In genomic region chr11:89006404-89006803, GRCm38 (mm10) we compare ENCODE assay signal across 40 mouse cellular contexts. TPM values are rescaled to one million over a fixed set of nuclear protein-coding genes. Genes with fewer than 3 reads are reported as not detected.
"Had no signal": no experiment of that assay in that cellular context is flagged by ENCODE, and none has a peak within 500 bp of the region (broad histone marks: within the 10 kb centered on the region; RNA-seq: fewer than 3 reads in every experiment).

No protein-coding gene starts in this region.

- H3K4me1 ChIP-seq: hindbrain, embryonic 12.5 days; limb, embryonic 13.5 days had no signal

- DNase-seq: gastrocnemius, postnatal 25 days; heart, adult 11 months; heart, adult 2 months; heart, postnatal 14 days; heart, postnatal 4 days; kidney, adult 18-20 months; kidney, adult 8-10 months; kidney, postnatal 14 days; kidney, postnatal 36 days; layer of hippocampus, adult 9-11 months; layer of hippocampus, postnatal 36 days; left cerebral cortex, postnatal 4 days had no signal

- H3K4me2 ChIP-seq: heart, embryonic 11.5 days; heart, embryonic 13.5 days; heart, embryonic 15.5 days; hindbrain, embryonic 12.5 days; hindbrain, embryonic 14.5 days; intestine, embryonic 15.5 days; limb, embryonic 13.5 days; limb, embryonic 15.5 days; liver, embryonic 12.5 days had no signal

- H3K4me3 ChIP-seq: heart, adult 2 months; heart, embryonic 13.5 days; heart, embryonic 15.5 days; hindbrain, embryonic 10.5 days; hindbrain, embryonic 12.5 days; intestine, embryonic 15.5 days; limb, embryonic 13.5 days; limb, embryonic 15.5 days; liver, embryonic 12.5 days had no signal

- H3K36me3 ChIP-seq: hindbrain, embryonic 10.5 days; hindbrain, embryonic 12.5 days; limb, embryonic 13.5 days; limb, embryonic 15.5 days had no signal

- H3K27ac ChIP-seq: heart, adult 2 months; heart, embryonic 13.5 days; heart, embryonic 15.5 days; hindbrain, embryonic 10.5 days; hindbrain, embryonic 12.5 days; hindbrain, embryonic 14.5 days; intestine, embryonic 15.5 days; kidney, postnatal 0 days; limb, embryonic 13.5 days; limb, embryonic 15.5 days; liver, embryonic 12.5 days had no signal

- H3K9me3 ChIP-seq: heart, embryonic 13.5 days; heart, embryonic 15.5 days; hindbrain, embryonic 10.5 days; hindbrain, embryonic 12.5 days; intestine, embryonic 15.5 days; limb, embryonic 13.5 days; limb, embryonic 15.5 days; liver, embryonic 12.5 days had no signal

- ATAC-seq: hindbrain, embryonic 16.5 days; inflammation-experienced regulatory T-cells, adult 6 months; intestine, embryonic 15.5 days; intestine, postnatal 0 days; liver, embryonic 12.5 days had no signal

- H3K9ac ChIP-seq: heart, embryonic 13.5 days; heart, embryonic 15.5 days; hindbrain, embryonic 12.5 days; hindbrain, embryonic 14.5 days; intestine, embryonic 15.5 days; limb, embryonic 13.5 days; limb, embryonic 15.5 days; liver, embryonic 12.5 days had no signal

- H3K27me3 ChIP-seq: heart, embryonic 13.5 days; heart, embryonic 15.5 days; hindbrain, embryonic 12.5 days; intestine, embryonic 15.5 days; limb, embryonic 15.5 days; liver, embryonic 12.5 days had no signal

RNA-seq across cellular contexts. Expression of gene Elobl, which starts 39.7 kb away (rescaled TPM):
- total RNA-seq: gastrocnemius, adult 18-20 months; gastrocnemius, adult 8-10 months; gastrocnemius, postnatal 25 days; gastrocnemius, postnatal 4 days; heart, adult 2 months; heart, postnatal 14 days; heart, postnatal 4 days; layer of hippocampus, adult 18-20 months; layer of hippocampus, adult 8-10 months; layer of hippocampus, postnatal 14 days; layer of hippocampus, postnatal 36 days; left cerebral cortex, adult 18-20 months; left cerebral cortex, adult 8-10 months; left cerebral cortex, postnatal 10 days; left cerebral cortex, postnatal 25 days; left cerebral cortex, postnatal 4 days; liver, adult 2 months had no signal
- polyA plus RNA-seq: heart, adult 2 months; heart, embryonic 11.5 days; heart, embryonic 13.5 days; heart, embryonic 15.5 days; heart, postnatal 0 days; hindbrain, embryonic 10.5 days; hindbrain, embryonic 12.5 days; hindbrain, embryonic 14.5 days; hindbrain, embryonic 16.5 days; intestine, embryonic 15.5 days; intestine, postnatal 0 days; kidney, embryonic 14.5 days; kidney, postnatal 0 days; limb, embryonic 11.5 days; limb, embryonic 13.5 days; limb, embryonic 15.5 days; liver, embryonic 12.5 days had no signal
